Mouse (Mus musculus) layer of hippocampus, adult 9-10 months (tissue): ENCODE results near the gene Il21.

Experiments used
- DNase-seq: peaks from one replicate; pipeline ENCODE4 v3.0.0; 2022; ENCODE audit warnings: low spot score

Gene Il21

GRCm38 (mm10) chr3:37191953-37192352 lies 40.5 kb downstream of the Il21 start:
- DNase-seq = no peak

- DNase-seq = no peak
Observed at GRCm38 (mm10) chr3:37185534-37185933, 46.9 kb downstream of the Il21 start.

GRCm38 (mm10) chr3:37182415-37183269 lies 49.8 kb downstream of the Il21 start:
- DNase-seq = no peak

GRCm38 (mm10) chr3:37181041-37181440 lies 51.4 kb downstream of the Il21 start:
- no peak for DNase-seq

- DNase-seq = no peak
Observed at GRCm38 (mm10) chr3:37180039-37180743, 52.2 kb downstream of the Il21 start.

- no peak for DNase-seq
Observed at GRCm38 (mm10) chr3:37179472-37179871, 53.0 kb downstream of the Il21 start.

- no peak for DNase-seq
Observed at GRCm38 (mm10) chr3:37174711-37175572, 57.5 kb downstream of the Il21 start.

GRCm38 (mm10) chr3:37173285-37173684 lies 59.2 kb downstream of the Il21 start:
- no peak for DNase-seq
